Mouse (Mus musculus): Measurements from ENCODE around the gene Ano10.
"Not testable (repeated sequence)": the region's sequence is repeated elsewhere in the genome, so short reads cannot be mapped to it uniquely, and the experiment has no call there.

The Ano10 gene

DNA sequence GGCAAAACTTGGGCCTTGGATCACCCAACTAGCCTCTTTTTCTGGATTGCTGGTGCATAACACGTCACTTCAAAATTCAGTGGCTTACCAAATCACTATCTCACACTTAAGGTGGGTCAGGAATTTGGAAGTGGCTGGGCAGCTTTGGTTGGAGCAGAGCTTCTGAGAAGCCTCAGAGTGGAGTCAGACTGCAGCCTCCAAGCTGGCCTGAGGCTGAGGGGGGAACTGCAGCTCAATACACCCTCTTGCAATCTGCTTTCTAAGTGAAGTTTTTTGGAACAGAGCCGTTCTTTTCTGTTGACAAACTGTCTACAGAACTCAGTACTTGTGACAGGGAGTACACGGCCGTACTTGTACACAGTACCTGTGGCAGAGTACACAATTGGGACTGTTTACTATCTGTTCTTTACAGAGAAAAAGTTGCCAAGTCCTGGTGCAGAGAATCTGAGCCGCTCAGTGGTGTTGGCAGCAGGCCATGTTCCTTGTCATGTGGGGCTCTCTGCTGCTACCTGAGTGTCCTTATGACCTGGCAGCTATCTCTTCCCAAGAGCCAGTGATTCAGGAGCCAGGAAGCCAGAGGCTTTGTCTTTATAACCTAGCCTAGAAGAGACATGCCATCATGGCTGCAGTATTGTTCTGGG, 99.1 kb downstream of the Ano10 start:
- no peak for DNase-seq (ENCODE audit: low spot score)

DNA sequence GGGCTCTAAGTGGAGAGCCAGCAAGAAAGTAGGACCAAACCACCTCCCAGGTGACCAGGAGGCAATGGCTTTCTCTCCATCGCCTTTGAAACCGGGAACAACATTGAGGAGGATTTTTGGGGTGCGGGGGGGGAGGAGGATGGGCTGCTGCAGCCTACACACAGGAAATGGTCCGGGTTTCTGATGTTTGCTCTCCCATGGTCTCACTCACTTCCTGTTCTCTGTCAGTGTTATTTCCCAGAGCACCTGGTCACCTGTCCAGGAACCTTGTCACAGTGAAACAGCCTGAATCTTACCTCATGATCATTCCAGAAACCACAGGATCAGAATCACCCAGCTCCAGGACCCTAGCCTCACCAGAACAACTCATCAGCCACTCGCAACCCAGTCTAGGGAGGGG, 100.4 kb downstream of the Ano10 start:
- no peak for DNase-seq (ENCODE audit: low spot score)

DNA sequence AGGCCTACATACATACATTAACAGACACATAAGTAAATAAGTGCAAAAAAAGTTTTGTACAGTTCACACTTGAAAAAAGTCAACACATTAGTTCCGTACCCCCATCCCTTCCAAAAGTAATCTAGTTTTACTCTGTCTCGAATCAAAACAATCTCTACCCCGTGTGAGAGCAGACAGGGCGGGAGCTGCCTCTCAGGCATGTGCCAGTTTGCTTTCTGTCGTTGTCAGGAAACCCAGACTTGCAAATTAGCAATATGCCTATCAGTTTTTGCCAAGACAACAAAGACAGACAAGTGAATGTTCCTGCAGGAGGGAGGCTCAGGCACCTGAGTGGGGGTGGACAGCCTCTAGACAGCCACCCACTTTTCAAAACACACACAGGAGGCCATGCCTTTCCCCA, 100.9 kb downstream of the Ano10 start:
- DNase-seq (ENCODE audit: low spot score) = no peak

DNA sequence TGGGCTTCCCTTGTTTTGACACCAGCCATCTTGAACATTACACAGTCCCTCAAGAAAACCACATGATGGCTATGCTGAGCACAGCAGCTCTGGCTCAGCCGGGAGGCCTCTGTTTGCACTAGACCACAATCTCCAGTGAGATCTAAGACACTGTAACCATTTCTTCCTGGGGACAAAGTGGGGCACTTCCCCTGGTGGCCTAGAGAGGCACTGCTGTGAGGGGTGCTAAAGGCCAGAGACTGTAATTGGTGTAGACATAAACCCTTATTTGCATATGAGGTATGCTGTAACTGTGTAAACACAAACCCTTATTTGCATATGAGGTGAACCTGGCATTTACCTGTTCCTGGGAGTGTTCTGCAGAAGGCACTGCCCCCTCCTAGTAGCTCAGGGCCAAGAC, 105.5 kb downstream of the Ano10 start:
- DNase-seq (ENCODE audit: low spot score) = peak; percentile 33

DNA sequence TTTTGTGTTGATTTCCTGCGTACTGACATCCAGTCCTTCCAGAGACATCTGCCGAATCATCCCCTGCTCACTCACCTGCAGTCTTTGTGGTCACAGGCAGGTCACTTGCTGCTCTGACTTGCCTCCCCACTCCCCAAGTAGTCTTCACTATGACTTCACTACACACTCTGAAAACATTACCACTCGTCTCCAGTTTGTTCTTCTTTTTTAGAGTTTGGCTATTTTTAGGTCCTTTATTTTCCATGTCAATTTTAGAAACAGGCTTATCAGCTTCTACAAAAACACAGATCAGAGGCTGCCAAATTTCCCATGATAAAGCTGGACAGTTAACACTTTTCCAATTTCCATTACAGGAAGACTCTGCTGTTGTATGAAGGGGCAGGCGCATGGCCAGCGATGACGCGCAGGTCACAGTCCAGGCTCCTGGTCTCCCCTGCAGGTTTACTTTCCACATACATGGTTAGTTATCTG, 106.7 kb downstream of the Ano10 start:
- DNase-seq (ENCODE audit: low spot score) = no peak

DNA sequence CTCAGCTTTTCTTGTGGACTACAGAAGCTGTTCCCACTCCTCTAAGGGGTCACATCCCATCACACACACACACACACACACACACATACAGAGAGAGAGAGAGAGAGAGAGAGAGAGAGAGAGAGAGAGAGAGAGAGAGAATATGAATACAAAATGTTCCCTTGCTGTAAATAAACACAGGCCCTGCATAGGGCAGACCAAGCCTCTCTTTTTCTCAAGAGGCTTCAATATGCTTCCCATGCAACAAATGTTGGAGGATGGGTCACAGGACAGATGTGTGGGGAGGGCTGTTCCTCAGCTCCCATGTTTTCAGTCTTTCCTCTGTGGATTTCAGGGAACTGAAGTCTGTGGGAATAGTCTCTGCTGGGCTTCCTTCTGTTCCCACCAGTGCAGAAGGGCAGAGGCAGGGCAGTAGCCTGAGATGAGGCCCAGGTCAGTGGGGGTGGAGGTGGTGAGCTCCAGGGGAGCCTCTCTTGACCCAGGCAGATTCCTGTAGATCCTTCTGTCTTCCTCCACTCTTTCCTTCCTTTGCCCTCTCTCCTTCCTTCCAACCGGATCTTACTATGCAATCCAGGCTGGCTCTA, 107.5 kb downstream of the Ano10 start:
- no peak for DNase-seq (ENCODE audit: low spot score)

DNA sequence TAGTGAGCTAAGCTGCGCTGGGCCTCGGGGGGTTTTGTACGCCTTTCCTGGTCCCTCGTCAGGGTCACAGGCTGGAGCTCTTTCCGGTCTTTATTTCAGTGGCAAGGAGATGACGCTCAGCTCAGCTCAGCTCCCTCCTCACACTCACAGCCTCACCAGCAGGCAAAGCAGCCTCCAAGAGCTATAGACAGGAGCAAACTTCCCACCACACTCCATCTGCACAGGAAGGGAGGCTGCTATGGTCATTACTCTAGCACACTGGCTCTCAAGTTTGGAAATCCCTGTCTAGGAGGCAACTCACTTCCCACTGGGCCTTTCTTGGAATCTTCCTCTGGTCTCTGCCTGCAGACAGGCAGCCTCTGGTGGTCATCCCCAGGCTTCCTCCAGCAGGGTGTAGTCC, 108.3 kb downstream of the Ano10 start:
- no peak for DNase-seq (ENCODE audit: low spot score)

DNA sequence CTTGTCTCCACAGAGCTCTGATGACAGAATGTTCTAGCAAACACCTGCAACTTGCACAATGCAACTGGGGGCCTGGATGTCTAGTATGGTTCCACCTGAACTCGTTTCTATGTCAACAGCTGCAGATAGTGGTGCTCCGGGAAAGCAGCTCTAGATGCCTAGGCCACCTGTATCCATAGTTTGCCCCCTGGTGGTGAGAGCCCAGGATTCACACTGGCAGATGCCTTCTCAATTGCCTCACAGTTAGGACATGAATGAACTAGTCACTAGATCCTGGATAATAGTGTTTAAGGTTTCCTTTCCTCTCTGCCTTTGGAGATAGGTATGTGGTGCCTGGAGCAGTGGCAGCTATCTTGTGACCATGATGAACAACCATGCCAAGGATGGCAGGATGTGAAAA, 109.2 kb downstream of the Ano10 start:
- peak; percentile 56 for DNase-seq (ENCODE audit: low spot score)

DNA sequence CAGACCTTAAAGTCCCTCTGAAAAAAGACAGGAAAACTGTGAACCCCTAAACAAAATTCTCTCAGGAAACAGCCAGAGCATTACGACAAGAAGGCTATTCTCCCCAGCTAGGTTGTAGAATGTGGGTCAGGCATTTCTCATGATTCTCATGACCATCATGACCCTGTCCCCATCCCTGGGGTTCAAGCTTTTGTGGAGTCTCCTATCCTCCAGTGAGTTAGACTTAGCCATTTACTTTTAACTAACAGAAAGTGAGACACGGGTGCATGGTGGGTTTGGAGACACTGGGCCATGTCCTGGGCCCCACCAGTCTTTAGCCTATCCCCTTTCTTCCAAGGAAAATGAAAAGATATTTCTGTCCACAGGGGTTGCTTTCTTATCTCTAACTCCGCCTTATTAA, 109.9 kb downstream of the Ano10 start:
- no peak for DNase-seq (ENCODE audit: low spot score)

DNA sequence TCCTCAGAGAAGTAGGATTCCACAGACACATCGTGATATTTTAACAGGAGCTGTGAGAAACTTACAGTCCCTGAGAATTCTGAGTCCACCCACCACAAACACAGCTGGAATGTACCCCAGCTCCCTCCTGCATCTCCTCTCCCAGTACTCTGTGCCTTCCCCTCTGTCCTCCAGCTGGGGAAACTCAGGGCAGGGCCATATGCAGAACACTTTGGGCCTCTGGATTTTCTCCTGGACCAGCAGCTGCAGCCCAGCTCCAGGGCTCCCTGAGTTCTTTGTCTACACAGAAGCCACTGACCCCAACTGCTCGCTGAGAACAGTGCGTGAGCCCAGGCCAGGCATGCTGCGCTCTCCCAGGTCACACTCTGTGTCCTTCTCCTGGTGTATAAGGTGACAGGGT, 111.1 kb downstream of the Ano10 start:
- no peak for DNase-seq (ENCODE audit: low spot score)

DNA sequence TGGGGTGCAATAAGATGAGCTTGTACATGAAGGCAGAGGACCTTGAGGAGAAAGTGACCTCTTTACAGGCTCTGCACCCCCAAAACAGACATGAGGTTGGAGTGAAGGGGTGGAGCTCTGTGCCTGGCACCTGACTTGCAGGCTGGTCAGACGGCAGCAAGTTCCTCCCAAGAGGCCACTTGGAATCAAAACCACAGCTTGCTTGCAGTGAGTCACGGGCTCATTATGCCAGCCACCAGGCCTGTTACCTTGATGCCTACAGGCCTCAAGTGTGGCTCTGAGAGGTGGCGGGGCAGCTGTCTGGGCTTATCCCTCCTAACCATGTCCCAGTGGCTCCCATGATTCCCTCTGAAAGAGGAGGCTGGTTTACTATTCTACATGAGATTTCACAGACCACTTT, 114.1 kb downstream of the Ano10 start:
- DNase-seq (ENCODE audit: low spot score) = no peak

DNA sequence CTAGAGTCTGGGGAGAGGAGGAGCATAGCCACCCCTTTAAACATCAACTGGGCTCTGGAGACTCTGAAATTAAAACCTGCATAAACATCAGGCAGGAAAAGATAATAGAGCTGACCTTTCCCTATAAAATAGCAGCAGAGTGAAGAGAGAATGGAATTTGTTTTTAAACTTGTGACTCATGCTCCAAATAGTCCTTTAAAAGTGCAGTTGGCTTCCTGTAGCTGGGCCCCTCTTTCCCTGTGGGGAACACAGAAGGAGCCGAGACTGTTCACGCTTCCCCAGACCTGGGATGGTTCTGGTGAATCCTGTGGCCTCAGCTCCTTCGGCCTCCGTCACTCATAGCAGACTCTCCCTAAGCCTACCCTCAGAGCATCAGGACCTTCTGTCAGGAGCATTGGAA, 115.8 kb downstream of the Ano10 start:
- no peak for DNase-seq (ENCODE audit: low spot score)

DNA sequence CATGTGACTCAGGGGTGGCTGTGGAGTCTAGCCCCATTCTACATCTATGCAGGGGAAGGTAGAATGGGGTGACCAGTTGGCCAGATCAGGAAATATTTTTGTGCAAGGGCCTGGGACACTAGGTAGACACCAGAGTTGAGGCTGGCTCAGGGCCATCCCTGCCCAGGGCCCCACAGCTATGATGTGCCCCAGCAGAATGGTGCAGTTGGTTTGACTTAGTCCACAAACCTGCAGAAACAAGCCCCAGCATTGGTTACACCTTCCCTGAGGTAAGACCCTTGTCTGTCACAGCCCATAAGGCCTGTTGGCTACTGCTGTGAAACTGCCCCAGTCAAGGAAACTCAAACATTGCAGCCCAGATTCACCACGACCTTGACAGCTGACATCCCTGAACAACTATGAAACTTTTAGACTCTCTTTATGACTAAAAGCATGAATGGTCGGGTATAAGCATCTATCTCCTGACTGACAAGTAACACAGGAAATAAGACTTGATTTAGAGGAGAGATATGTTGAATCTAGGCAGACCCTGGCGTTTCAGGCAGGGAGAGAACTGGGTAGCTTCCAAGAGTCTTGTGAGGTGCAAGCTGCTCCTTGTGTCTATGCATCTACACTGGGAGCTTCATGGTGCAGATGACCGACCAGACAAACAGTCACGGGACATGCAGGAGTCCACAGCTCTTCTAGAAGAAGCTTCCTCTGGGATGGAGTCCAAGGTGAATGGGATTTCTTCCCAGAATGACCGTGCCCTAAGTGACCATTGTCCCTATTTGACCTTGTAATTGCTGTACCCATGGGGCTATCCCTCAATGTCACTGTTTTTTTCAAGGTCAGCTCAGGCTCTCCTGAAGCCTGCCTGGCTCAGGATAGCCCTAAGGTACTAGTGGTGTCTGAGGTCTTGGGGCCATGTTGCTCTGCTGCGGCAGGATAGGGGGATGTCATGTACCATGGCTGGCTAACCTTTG, 116.7 kb downstream of the Ano10 start:
- DNase-seq (ENCODE audit: low spot score) = no peak

DNA sequence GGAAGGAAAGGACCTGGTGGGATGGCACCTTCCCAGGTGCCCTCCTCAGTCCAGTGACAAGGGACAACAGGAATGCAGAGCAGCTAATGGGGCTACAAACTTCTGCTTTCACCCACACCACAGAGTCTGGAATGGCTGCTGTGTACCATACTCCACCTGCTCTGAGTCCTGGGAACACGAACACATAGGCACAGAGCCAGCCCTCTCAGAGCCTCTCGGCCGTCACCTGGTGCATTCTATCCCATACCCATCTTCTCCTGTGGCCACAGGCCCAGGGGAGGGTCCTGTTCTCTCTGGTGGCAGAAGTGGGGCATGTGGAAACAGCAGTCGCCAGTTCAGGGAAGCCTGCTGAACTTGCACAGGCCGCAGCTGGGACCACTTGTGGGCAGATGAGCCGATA, 119.5 kb downstream of the Ano10 start:
- no peak for DNase-seq (ENCODE audit: low spot score)

DNA sequence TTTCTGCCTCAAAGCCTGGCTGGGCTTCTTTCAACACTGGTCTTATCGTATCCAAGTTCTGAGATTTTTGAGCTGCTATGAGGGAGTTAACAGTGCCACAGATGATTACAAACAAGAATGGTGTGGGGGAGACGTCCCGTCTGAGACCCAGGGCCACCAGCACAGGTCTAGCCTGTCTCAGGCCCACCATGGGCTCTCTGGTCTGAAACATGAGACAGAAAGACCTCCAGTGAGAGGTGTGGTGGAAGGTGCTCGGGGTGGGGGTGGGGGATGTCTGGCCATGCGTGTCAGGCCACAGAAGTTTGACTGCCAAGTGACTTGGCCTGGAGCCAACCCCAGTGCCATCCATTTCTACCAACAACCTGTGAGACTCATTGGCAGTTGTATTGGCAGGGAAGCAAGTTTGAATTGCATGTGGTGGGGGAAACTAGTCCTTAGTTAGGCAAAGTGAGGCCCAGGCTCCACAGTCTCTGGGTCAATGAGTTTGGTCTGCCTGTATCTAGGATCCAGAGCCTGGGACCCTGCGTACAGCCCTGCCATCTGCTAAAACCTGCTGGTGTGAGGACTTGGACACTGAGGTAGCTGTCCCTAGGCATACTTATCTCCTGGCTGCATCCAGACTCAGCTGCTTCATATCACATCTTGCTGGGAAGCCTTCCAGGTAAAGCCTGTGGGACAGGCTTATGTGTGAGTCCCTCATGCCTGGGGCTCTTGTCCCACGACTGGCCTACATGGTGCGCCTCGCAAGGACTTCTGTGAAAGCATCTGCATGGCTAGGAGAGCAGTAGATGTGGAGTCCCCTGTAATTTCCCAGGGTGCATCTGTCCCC, 120.6 kb downstream of the Ano10 start:
- no peak for DNase-seq (ENCODE audit: low spot score)

DNA sequence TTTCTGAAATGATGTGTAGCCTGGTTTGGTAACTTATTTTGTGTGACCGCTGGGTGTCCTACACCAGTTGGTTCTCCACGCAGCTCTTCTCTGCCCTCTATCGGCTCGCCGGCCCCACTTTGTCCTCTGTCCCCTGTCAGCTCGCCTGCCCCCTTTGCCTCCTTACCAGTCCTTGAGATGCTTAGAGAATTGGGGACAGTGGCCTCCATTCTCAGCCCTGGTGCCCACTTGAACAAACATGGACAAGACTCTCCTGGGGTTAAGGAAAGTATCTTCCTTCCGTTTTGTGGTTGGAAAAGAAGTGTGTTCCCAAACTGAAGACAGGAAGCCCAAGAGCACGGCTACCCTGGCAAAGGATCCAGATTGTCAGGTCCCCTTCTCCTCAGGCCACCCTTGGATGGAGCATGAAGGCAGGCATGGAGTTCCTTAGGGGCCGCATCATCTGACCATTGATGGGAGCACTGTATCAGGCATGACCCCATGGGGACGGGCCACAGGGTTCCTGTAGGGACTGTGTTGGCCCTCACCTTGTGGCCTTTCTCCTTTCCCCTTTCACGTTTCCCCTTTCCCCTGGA, 121.5 kb downstream of the Ano10 start:
- no peak for DNase-seq (ENCODE audit: low spot score)

DNA sequence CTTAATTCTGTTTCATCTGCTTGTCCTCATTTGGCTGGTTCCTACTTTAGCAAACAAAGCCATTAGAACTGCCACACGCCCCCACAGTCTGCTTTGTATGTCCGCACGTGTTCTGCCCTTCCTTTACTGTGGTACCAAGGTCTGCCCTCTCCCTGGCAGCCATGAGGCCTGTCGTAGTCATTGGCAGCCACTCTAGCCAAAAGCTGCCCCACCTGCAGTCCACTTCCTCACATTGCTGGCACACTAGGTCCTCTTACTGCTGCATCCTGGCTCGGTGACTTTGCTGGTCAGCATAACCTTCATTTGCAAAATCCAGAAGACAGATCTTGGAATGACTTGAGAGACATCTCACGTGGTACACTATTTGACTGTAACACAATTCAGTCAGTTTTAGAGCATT, 124.3 kb downstream of the Ano10 start:
- no peak for DNase-seq (ENCODE audit: low spot score)

DNA sequence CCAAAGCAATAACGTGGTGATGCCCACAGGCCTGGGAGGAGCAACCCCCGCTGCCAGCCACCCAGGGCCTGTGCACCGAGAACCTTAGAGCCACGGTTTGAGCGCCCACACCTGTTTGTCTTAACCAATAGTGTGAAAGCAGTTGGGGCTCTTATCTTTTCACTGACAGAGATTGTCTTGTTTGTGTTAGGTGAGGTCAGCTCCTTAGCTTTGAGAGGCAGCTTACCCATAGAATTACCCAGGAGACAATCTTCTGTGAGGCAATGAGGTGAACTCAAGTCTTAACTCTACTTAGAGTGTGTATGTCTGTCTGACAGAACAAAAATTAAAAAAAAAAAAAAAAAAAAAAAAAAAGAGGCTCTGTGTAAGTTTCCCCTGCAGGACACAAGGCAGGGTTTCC, 126.5 kb downstream of the Ano10 start:
- DNase-seq (ENCODE audit: low spot score) = not testable (repeated sequence)

DNA sequence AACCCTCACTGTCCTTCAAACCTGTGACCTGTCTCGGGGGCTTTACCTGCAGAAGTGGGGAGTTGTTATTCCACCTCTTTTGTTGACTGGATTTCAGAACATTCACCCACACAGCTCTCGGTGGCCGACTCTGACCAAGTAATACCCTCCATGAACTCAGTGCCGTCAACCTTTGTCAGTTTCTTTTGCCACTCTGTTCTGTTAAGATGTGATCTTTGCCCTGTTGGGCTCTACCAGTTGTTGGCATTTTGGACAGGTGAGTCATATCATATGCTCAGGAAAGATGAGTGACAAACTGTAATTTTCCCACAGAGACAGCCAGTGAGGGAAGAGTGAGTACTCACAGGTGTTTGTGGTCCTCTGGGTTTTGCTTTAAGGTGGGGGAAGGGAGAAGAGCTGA, 129.7 kb downstream of the Ano10 start:
- DNase-seq (ENCODE audit: low spot score) = no peak

DNA sequence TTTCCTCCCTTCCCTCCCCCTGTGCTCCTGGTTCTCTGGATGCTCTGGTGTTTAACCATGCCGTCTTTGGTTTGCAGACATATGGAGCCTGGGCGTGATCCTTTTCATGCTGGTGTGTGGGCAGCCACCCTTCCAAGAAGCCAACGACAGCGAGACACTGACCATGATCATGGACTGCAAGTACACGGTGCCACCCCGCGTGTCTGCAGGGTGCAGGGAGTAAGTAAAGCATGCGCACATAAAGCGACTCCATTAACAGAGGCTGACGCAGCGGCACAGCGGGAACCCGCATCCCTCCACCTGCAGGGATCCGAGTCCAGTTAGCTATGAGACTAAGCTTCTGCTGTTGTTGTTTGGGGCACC, 137.2 kb downstream of the Ano10 start:
- DNase-seq (ENCODE audit: low spot score) = no peak

DNA sequence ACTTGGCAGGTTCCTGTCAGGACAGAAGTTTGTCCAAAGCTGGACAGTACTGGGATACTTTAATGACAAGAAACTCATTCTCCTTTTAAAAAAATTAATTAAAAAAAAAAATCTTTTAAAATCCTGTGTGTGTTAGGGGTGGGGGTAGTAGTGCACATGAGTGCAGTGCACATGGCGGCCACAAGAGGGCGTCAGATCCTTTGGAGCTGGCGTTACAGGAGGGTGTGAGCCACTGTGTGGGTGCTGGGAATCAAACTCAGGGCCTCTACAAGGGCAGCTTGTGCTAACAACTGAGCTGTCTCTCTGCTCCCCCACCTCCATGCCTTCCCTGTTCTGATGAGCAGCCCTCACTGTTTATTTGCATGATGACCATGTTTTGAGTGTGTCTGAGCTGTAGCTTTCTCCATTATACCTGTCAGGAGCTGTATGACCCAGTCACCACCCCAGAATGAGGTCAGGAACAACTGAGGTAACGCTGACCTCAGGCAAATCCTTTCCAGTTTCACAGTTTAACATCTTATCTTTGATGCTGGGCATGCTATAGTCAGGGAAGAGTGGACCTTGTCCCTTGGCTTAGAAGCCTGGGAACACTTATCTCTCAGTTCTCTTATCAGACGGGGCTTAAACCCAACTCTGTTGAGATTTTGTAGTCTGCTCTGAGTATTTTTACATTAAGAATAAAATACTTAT, 137.7 kb downstream of the Ano10 start:
- peak; percentile 56 for DNase-seq (ENCODE audit: low spot score)
